Mouse (Mus musculus): ENCODE measurements around the gene Dab1.

DNA sequence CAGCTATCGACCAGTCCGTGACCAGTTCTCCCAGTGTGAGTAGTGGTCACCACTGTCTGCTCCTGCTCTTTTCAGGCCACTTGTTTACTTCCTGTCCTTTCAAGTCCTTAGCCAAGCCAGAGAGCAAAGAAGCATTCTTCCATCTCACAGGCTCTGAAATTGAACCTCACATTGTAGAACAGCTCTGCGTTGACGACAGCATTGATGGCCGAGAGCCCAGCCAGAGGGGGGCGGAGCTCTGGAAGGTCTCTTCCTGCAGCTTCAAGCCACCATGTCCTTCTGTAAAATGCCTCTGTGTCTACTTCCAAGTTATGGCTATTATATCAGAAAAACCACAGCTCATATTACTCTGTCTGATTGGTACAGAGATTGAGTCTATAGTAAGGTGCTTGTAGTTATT lies 1127.3 kb downstream of the Dab1 start:
- no peak for TF ChIP-seq POLR2A (IDR thresholded peaks at IDR 0.05; ENCODE audit: extremely low read depth, insufficient read depth, low read length)
- no peak for TF ChIP-seq CTCF (IDR thresholded peaks at IDR 0.05; ENCODE audit: low read depth, low read length)
